ENCODE assay signal across 18 mouse cellular contexts in genomic region chr4:129304306-129304705, GRCm38 (mm10). TPM values are rescaled to one million over a fixed set of nuclear protein-coding genes. Genes with fewer than 3 reads are reported as not detected.
DNase-seq lines count a peak whose midpoint lies in the region; ATAC-seq and TF ChIP-seq lines count a peak whose summit lies in the region.
"Had no signal": no experiment of that assay in that cellular context is flagged by ENCODE, and none has a peak within 500 bp of the region (broad histone marks: within the 10 kb centered on the region; RNA-seq: fewer than 3 reads in every experiment).

No protein-coding gene starts in this region.

- ATAC-seq in kidney, postnatal 0 days (replicated peaks; ENCODE audit: low FRiP score, low read depth) = 0 out of 2 replicates have a peak, but pooled peaks have one; percentile 44
- peak; percentile 58 for ATAC-seq in liver, embryonic 16.5 days (ENCODE audit: low read depth)
- ATAC-seq: forebrain, embryonic 16.5 days had no signal

- H3K4me2 ChIP-seq in kidney, postnatal 0 days (ENCODE audit: low read length) = no peak overlapping the region
- no peak overlapping the region for H3K4me2 ChIP-seq in liver, embryonic 16.5 days (ENCODE audit: low read depth, low read length)

- no peaks in the 10 kb centered on the region for H3K9me3 ChIP-seq in kidney, postnatal 0 days (replicated peaks; ENCODE audit: low read length)
- no peaks in the 10 kb centered on the region for H3K9me3 ChIP-seq in liver, embryonic 16.5 days (replicated peaks; ENCODE audit: control insufficient read depth, low read length)

- no peak overlapping the region for H3K4me3 ChIP-seq in gastrocnemius, adult 2 months
- H3K4me3 ChIP-seq in kidney, postnatal 0 days (replicated peaks; ENCODE audit: low read depth, low read length) = no peak overlapping the region
- no peak overlapping the region for H3K4me3 ChIP-seq in liver, embryonic 16.5 days (ENCODE audit: low read depth, low read length)
- H3K4me3 ChIP-seq: layer of hippocampus, adult 2 months had no signal

- peaks cover 27% of the 10 kb centered on the region for H3K36me3 ChIP-seq in kidney, postnatal 0 days (ENCODE audit: insufficient read depth, low read length)
- H3K36me3 ChIP-seq in liver, embryonic 16.5 days (ENCODE audit: control insufficient read depth, insufficient read depth) = peaks cover 16% of the 10 kb centered on the region

- intact Hi-C loops in gastrocnemius, adult 2 months (cut with DNase I) = no loop called here

- no peak overlapping the region for H3K9ac ChIP-seq in kidney, postnatal 0 days (ENCODE audit: low read depth, low read length)
- H3K9ac ChIP-seq in liver, embryonic 16.5 days (ENCODE audit: low read depth, low read length) = no peak overlapping the region

- peak overlapping the region; percentile 51 for H3K27ac ChIP-seq in gastrocnemius, adult 2 months
- no peak overlapping the region for H3K27ac ChIP-seq in kidney, postnatal 0 days
- H3K27ac ChIP-seq in liver, embryonic 16.5 days (ENCODE audit: low read length) = no peak overlapping the region
- H3K27ac ChIP-seq: layer of hippocampus, adult 2 months had no signal

- no peak for DNase-seq in gastrocnemius, adult 2 months
- no peak for DNase-seq in gastrocnemius, adult 8-10 months (ENCODE audit: low spot score in 2 of 2)
- no peak for DNase-seq in kidney, postnatal 0 days (ENCODE audit: low spot score)
- DNase-seq in kidney, adult 18-20 months = no peak
- DNase-seq in c-Kit-positive CD71-positive TER-119-negative erythroid progenitor cells, embryonic 14.5 days (ENCODE audit: low read depth) = peak; percentile 17
- DNase-seq in lung, postnatal 36 days = no peak
- DNase-seq in adrenal gland, adult (ENCODE audit: inconsistent age in 2 of 2, low spot score in 1 of 2) = no peak
- DNase-seq: cerebellum, adult 9-11 months; embryo, embryonic 11 days; gastrocnemius, postnatal 10 days; lung, adult 2 months; midbrain, embryonic 14.5 days; thymus, adult 2 months had no signal

- 54% methylated on average over 1 of the region's 1 CpGs for WGBS in kidney, postnatal 0 days
- 19% methylated on average over 1 of the region's 1 CpGs for WGBS in liver, embryonic 16.5 days (ENCODE audit: insufficient replicate concordance)

- H3K27me3 ChIP-seq in kidney, postnatal 0 days (ENCODE audit: insufficient read depth, low read length) = no peaks in the 10 kb centered on the region
- H3K27me3 ChIP-seq in liver, embryonic 16.5 days (ENCODE audit: control insufficient read depth, insufficient read depth, low read depth, low read length) = no peaks in the 10 kb centered on the region
- H3K27me3 ChIP-seq: Patski had no signal

- TF ChIP-seq CTCF in gastrocnemius, adult 2 months (IDR thresholded peaks at IDR 0.05) = no peak
- TF ChIP-seq CTCF in kidney, postnatal 0 days (IDR thresholded peaks at IDR 0.05; ENCODE audit: low read depth) = no peak

- no peaks in the 10 kb centered on the region for H3K4me1 ChIP-seq in kidney, postnatal 0 days (replicated peaks; ENCODE audit: insufficient read depth, low read length)
- peaks cover 8% of the 10 kb centered on the region for H3K4me1 ChIP-seq in liver, embryonic 16.5 days (ENCODE audit: control insufficient read depth, low read depth, low read length)

RNA-seq across cellular contexts. Expression of gene Sync, which starts 16.9 kb away (rescaled TPM):
- 10 to 100 TPM; 39.9 to 46.5 TPM for total RNA-seq in gastrocnemius, adult 2 months (2021)
- total RNA-seq in gastrocnemius, adult 8-10 months (2022) = 10 to 100 TPM; 46.1 to 56.7 (median 48.1) TPM
- polyA plus RNA-seq in kidney, postnatal 0 days (2015; fragmentation: Nextera tagmentation; extraction: Ambion mirVana) = 0.63 and 0.78 TPM in 2 replicates
- 0.13 and 0.33 TPM in 2 replicates for polyA plus RNA-seq in liver, embryonic 16.5 days (2015; fragmentation: Nextera tagmentation; extraction: Ambion mirVana)

RNA-seq across cellular contexts. Expression of gene Rbbp4, which starts 30.9 kb away (rescaled TPM):
- 10 to 100 TPM; 38.5 to 46.9 TPM for total RNA-seq in gastrocnemius, adult 2 months (2021)
- 10 to 100 TPM; 35.5 to 40.8 (median 40.0) TPM for total RNA-seq in gastrocnemius, adult 8-10 months (2022)
- polyA plus RNA-seq in kidney, postnatal 0 days (2015; fragmentation: Nextera tagmentation; extraction: Ambion mirVana) = 339 and 363 TPM in 2 replicates
- 214 and 238 TPM in 2 replicates for polyA plus RNA-seq in liver, embryonic 16.5 days (2015; fragmentation: Nextera tagmentation; extraction: Ambion mirVana)

RNA-seq across cellular contexts. Expression of gene Zbtb8os, which starts 31.2 kb away (rescaled TPM):
- 10 to 100 TPM; 24.8 to 28.9 TPM for total RNA-seq in gastrocnemius, adult 2 months (2021)
- total RNA-seq in gastrocnemius, adult 8-10 months (2022) = 10 to 100 TPM; 24.3 to 32.6 (median 26.6) TPM
- polyA plus RNA-seq in kidney, postnatal 0 days (2015; fragmentation: Nextera tagmentation; extraction: Ambion mirVana) = 55.9 and 60.8 TPM in 2 replicates
- 22.5 and 23.0 TPM in 2 replicates for polyA plus RNA-seq in liver, embryonic 16.5 days (2015; fragmentation: Nextera tagmentation; extraction: Ambion mirVana)

RNA-seq across cellular contexts. Expression of gene C77080, which starts 43.1 kb away (rescaled TPM):
- total RNA-seq in gastrocnemius, adult 2 months (2021) = 1 to 10 TPM; 2.0 to 2.1 TPM
- 1 to 10 TPM in 1 of 4 experiments, under 1 TPM in 3; 0.58 to 1.6 (median 0.75) TPM for total RNA-seq in gastrocnemius, adult 8-10 months (2022)
- 9.8 and 11.3 TPM in 2 replicates for polyA plus RNA-seq in kidney, postnatal 0 days (2015; fragmentation: Nextera tagmentation; extraction: Ambion mirVana)
- 0.85 and 0.97 TPM in 2 replicates for polyA plus RNA-seq in liver, embryonic 16.5 days (2015; fragmentation: Nextera tagmentation; extraction: Ambion mirVana)
- total RNA-seq: neutrophil, adult 5-6 weeks had no signal
